Mouse (Mus musculus) embryonic facial prominence, embryonic 11.5 days (tissue): Measurements from ENCODE around the gene Ctu2. TPM values are rescaled to one million over a fixed set of nuclear protein-coding genes. Genes with fewer than 3 reads are reported as not detected.

ENCODE experiments used
- ATAC-seq: fragments of 200-750 bp; cut with Nextera tagmentation; replicated peaks from 2 replicates; pipeline ENCODE4 v1.8.0; 2017; ENCODE audit warnings: low read depth; ENCODE audit not compliant: insufficient number of reproducible peaks, low FRiP score, low TSS enrichment
- DNase-seq: peaks from one replicate; pipeline ENCODE4 v3.0.0-alpha.2; 2015; ENCODE audit warnings: low spot score
- H3K27ac ChIP-seq: fragments of 300-500 bp; sonication (generic); replicated peaks from 2 replicates; pipeline ENCODE4 v1.5.1; 2014; ENCODE audit warnings: mild to moderate bottlenecking, low read depth, low read length, control low read depth
- H3K27me3 ChIP-seq: fragments of 300-500 bp; sonication (generic); 2 replicates; pipeline ENCODE4 v1.6.1; 2014; ENCODE audit warnings: mild to moderate bottlenecking, low read length, moderate library complexity, mixed read lengths; ENCODE audit not compliant: control insufficient read depth, insufficient read depth
- H3K36me3 ChIP-seq: fragments of 300-500 bp; sonication (generic); replicated peaks from 2 replicates; pipeline ENCODE4 v1.6.1; 2014; ENCODE audit warnings: low read depth, mild to moderate bottlenecking, low read length, moderate library complexity, mixed read lengths; ENCODE audit not compliant: control insufficient read depth, insufficient read depth
- H3K4me1 ChIP-seq: fragments of 300-500 bp; sonication (generic); 2 replicates; pipeline ENCODE4 v1.6.1; 2014; ENCODE audit warnings: low read length, mixed read lengths; ENCODE audit not compliant: control insufficient read depth, insufficient read depth
- H3K4me2 ChIP-seq: fragments of 300-500 bp; sonication (generic); 2 replicates; pipeline ENCODE4 v1.6.1; 2014; ENCODE audit warnings: low read depth, mild to moderate bottlenecking, control low read depth, low read length, moderate library complexity
- H3K4me3 ChIP-seq: fragments of 300-500 bp; sonication (generic); 2 replicates; pipeline ENCODE4 v1.5.1; 2014; ENCODE audit warnings: low read depth, low read length, control low read depth
- H3K9ac ChIP-seq: fragments of 300-500 bp; sonication (generic); replicated peaks from 2 replicates; pipeline ENCODE4 v1.6.1; 2014; ENCODE audit warnings: mild to moderate bottlenecking, control low read depth, low read length
- H3K9me3 ChIP-seq: fragments of 300-500 bp; sonication (generic); replicated peaks from 2 replicates; pipeline ENCODE4 v1.6.1; 2016; ENCODE audit warnings: mild to moderate bottlenecking, low read length, inconsistent platforms, mixed read lengths; ENCODE audit not compliant: control insufficient read depth
- WGBS: fragments of 180-500 bp; shearing (Covaris S2); extraction: QIAGEN DNeasy Blood & Tissue Kit; methylation state at CpG from one replicate; pipeline ENCODE4 v1.1.7; 2014; 5-methylcytosine and 5-hydroxymethylcytosine counted together
- polyA plus RNA-seq: library from polyadenylated mRNA; unstranded; fragments of >200 nt; fragmentation: Nextera tagmentation; extraction: Ambion mirVana; gene quantifications from 2 replicates; pipeline ENCODE4 v1.2.1, GENCODE M21; 2014

The Ctu2 gene
- polyA plus RNA-seq: 66.8 and 75.5 TPM in 2 replicates

- under 1% methylated on average over 97 of the region's 103 CpGs for WGBS
- H3K27ac ChIP-seq: peak within 1 kb of the TSS; percentile 41; the same call in 1 of the 2 replicates
- no peaks in the 10 kb centered on the region; the same call in none of the 2 replicates for H3K36me3 ChIP-seq
- H3K9ac ChIP-seq: peak within 1 kb of the TSS; percentile 92
- H3K27me3 ChIP-seq: no peaks in the 10 kb centered on the region
- peaks cover 3% of the 10 kb centered on the region for H3K4me1 ChIP-seq
- ATAC-seq (peak; percentile 89), DNase-seq (peak; percentile 92)
- no peaks in the 10 kb centered on the region for H3K9me3 ChIP-seq
- peak within 1 kb of the TSS; percentile 98 for H3K4me3 ChIP-seq
- peak within 1 kb of the TSS; percentile 89 for H3K4me2 ChIP-seq
These were observed at the start of gene Ctu2, which contains the start of gene Rnf166 for GRCm38 (mm10) chr8:122475580-122476320. Gene Ctu2 (plus strand): TSS chr8:122476143. Gene Rnf166 (minus strand): TSS chr8:122476064.

- ATAC-seq (no peak; the same call in 1 of the 2 replicates), DNase-seq (no peak)
- Histone ChIP-seq H3K4me3 (no peak overlapping the region), H3K9me3 (no peaks in the 10 kb centered on the region), H3K4me1 (no peaks in the 10 kb centered on the region), H3K27me3 (no peaks in the 10 kb centered on the region), H3K27ac (no peak overlapping the region), H3K9ac (no peak overlapping the region), H3K36me3 (no peaks in the 10 kb centered on the region; the same call in 1 of the 2 replicates), H3K4me2 (no peak overlapping the region)
- 74% methylated on average over 9 of the region's 9 CpGs for WGBS
These were observed 49.8 kb upstream of the Ctu2 start for GRCm38 (mm10) chr8:122426145-122426544.

- no peak for ATAC-seq
- 92% methylated on average over 7 of the region's 7 CpGs for WGBS
- no peaks in the 10 kb centered on the region for H3K9me3 ChIP-seq
- no peak overlapping the region for H3K9ac ChIP-seq
- H3K27me3 ChIP-seq: no peaks in the 10 kb centered on the region
- H3K36me3 ChIP-seq: no peaks in the 10 kb centered on the region; the same call in 1 of the 2 replicates
- no peak for DNase-seq
- H3K27ac ChIP-seq: no peak overlapping the region
- no peak overlapping the region for H3K4me2 ChIP-seq
- H3K4me3 ChIP-seq: no peak overlapping the region
- H3K4me1 ChIP-seq: no peaks in the 10 kb centered on the region; the same call in 1 of the 2 replicates
These were observed 48.3 kb upstream of the Ctu2 start for GRCm38 (mm10) chr8:122427607-122428006.

GRCm38 (mm10) chr8:122428163-122428562, 47.8 kb upstream of the Ctu2 start:
- DNase-seq (no peak), ATAC-seq (no peak)
- Histone ChIP-seq H3K27me3 (no peaks in the 10 kb centered on the region), H3K4me1 (no peaks in the 10 kb centered on the region; the same call in 1 of the 2 replicates), H3K36me3 (no peaks in the 10 kb centered on the region), H3K9ac (no peak overlapping the region), H3K27ac (no peak overlapping the region), H3K4me2 (no peak overlapping the region), H3K4me3 (no peak overlapping the region), H3K9me3 (no peaks in the 10 kb centered on the region)
- 88% methylated on average over 9 of the region's 9 CpGs for WGBS

GRCm38 (mm10) chr8:122430058-122430636, 45.8 kb upstream of the Ctu2 start:
- H3K4me3 ChIP-seq: no peak overlapping the region
- WGBS: 84% methylated on average over 10 of the region's 10 CpGs
- no peak overlapping the region for H3K4me2 ChIP-seq
- H3K27me3 ChIP-seq: no peaks in the 10 kb centered on the region
- H3K4me1 ChIP-seq: no peaks in the 10 kb centered on the region; the same call in 1 of the 2 replicates
- no peaks in the 10 kb centered on the region; the same call in 1 of the 2 replicates for H3K36me3 ChIP-seq
- H3K9ac ChIP-seq: no peak overlapping the region
- ATAC-seq: no peak
- no peaks in the 10 kb centered on the region for H3K9me3 ChIP-seq
- no peak overlapping the region for H3K27ac ChIP-seq
- DNase-seq: no peak

- no peak for DNase-seq
- no peak overlapping the region for H3K9ac ChIP-seq
- ATAC-seq: no peak
- WGBS: 88% methylated on average over 3 of the region's 3 CpGs
- H3K9me3 ChIP-seq: no peaks in the 10 kb centered on the region
- H3K27me3 ChIP-seq: no peaks in the 10 kb centered on the region
- no peak overlapping the region for H3K4me2 ChIP-seq
- H3K4me1 ChIP-seq: no peaks in the 10 kb centered on the region; the same call in 1 of the 2 replicates
- H3K36me3 ChIP-seq: no peaks in the 10 kb centered on the region; the same call in 1 of the 2 replicates
- H3K27ac ChIP-seq: no peak overlapping the region
- no peak overlapping the region for H3K4me3 ChIP-seq
These were observed 45.3 kb upstream of the Ctu2 start for GRCm38 (mm10) chr8:122430646-122431045.

GRCm38 (mm10) chr8:122431694-122432442, 44.1 kb upstream of the Ctu2 start:
- DNase-seq: no peak
- 43% methylated on average over 18 of the region's 18 CpGs for WGBS

More at GRCm38 (mm10) chr8:122431694-122432442, 44.1 kb upstream of the Ctu2 start:
- no peak; the same call in 1 of the 2 replicates for ATAC-seq
- H3K36me3 ChIP-seq: peaks cover 3% of the 10 kb centered on the region
- H3K9me3 ChIP-seq: no peaks in the 10 kb centered on the region
- H3K4me1 ChIP-seq: no peaks in the 10 kb centered on the region; the same call in 1 of the 2 replicates
- peak overlapping the region; percentile 94 for H3K4me2 ChIP-seq
- H3K9ac ChIP-seq: peak overlapping the region; percentile 71
- H3K27me3 ChIP-seq: no peaks in the 10 kb centered on the region
- H3K27ac ChIP-seq: no peak overlapping the region
- H3K4me3 ChIP-seq: peak overlapping the region; percentile 46
